Mouse (Mus musculus): ENCODE results near the gene Plpp1. TPM values are rescaled to one million over a fixed set of nuclear protein-coding genes. Genes with fewer than 3 reads are reported as not detected.
A peak's percentile ranks its signal among the peaks of the same experiment; 100 is the strongest.

Gene Plpp1
- total and polyA plus RNA-seq, 3 experiments = 51.5 to 70.0 (median 51.6) TPM

- Histone ChIP-seq H3K36me3 (ENCODE audit: control insufficient read depth, insufficient read depth, low read length) (peaks cover 26% of the 10 kb centered on the region), H3K9ac (ENCODE audit: low read depth, low read length) (peak overlapping the region; percentile 41), H3K79me2 (replicated peaks; ENCODE audit: control insufficient read depth, insufficient read depth, low read length) (peaks cover 5% of the 10 kb centered on the region), H3K27me3 (ENCODE audit: control insufficient read depth, insufficient read depth, low read length) (no peaks in the 10 kb centered on the region), H3K27ac (peak overlapping the region; percentile 38; the same call in 1 of the 2 replicates), H3K4me1 (ENCODE audit: control insufficient read depth, insufficient read depth, low read length) (peaks cover 4% of the 10 kb centered on the region), H3K4me3 (peak overlapping the region; percentile 38)
- WGBS = 60% methylated on average over 7 of the region's 7 CpGs
- TF ChIP-seq POLR2A (IDR thresholded peaks at IDR 0.05; ENCODE audit: insufficient read depth, low read depth, low read length) = no peak
- TF ChIP-seq CTCF (IDR thresholded peaks at IDR 0.05) = no peak
- TF ChIP-seq EP300 (IDR thresholded peaks at IDR 0.05; ENCODE audit: insufficient read depth, low read depth, low read length) = no peak
- DNase-seq = no peak
- intact Hi-C loops (cut with DNase I) = no loop called here
Observed at GRCm38 (mm10) chr13:112803106-112803505, 2.5 kb downstream of the Plpp1 start.

GRCm38 (mm10) chr13:112803661-112804060 is 3.1 kb downstream of the Plpp1 start:
- peaks cover 4% of the 10 kb centered on the region for H3K4me1 ChIP-seq (ENCODE audit: control insufficient read depth, insufficient read depth, low read length)
- intact Hi-C loops (cut with DNase I) = no loop called here
- no peak for DNase-seq
- H3K27me3 ChIP-seq (ENCODE audit: control insufficient read depth, insufficient read depth, low read length) = no peaks in the 10 kb centered on the region
- peaks cover 29% of the 10 kb centered on the region for H3K36me3 ChIP-seq (ENCODE audit: control insufficient read depth, insufficient read depth, low read length)
- peaks cover 5% of the 10 kb centered on the region for H3K79me2 ChIP-seq (replicated peaks; ENCODE audit: control insufficient read depth, insufficient read depth, low read length)
- no peak overlapping the region; the same call in 1 of the 2 replicates for H3K27ac ChIP-seq
- no peak overlapping the region for H3K9ac ChIP-seq (ENCODE audit: low read depth, low read length)
- TF ChIP-seq POLR2A (IDR thresholded peaks at IDR 0.05; ENCODE audit: insufficient read depth, low read depth, low read length) (no peak), EP300 (IDR thresholded peaks at IDR 0.05; ENCODE audit: insufficient read depth, low read depth, low read length) (no peak), CTCF (IDR thresholded peaks at IDR 0.05) (no peak)
- peak overlapping the region; percentile 20; the same call in 1 of the 2 replicates for H3K4me3 ChIP-seq
- 68% methylated on average over 4 of the region's 4 CpGs for WGBS

GRCm38 (mm10) chr13:112805529-112805928 is 4.9 kb downstream of the Plpp1 start:
- 95% methylated on average over 3 of the region's 3 CpGs for WGBS
- H3K9ac ChIP-seq (ENCODE audit: low read depth, low read length) = no peak overlapping the region
- TF ChIP-seq EP300 (IDR thresholded peaks at IDR 0.05; ENCODE audit: insufficient read depth, low read depth, low read length) = no peak
- TF ChIP-seq CTCF (IDR thresholded peaks at IDR 0.05) = no peak
- no peak for TF ChIP-seq POLR2A (IDR thresholded peaks at IDR 0.05; ENCODE audit: insufficient read depth, low read depth, low read length)
- H3K27me3 ChIP-seq (ENCODE audit: control insufficient read depth, insufficient read depth, low read length) = no peaks in the 10 kb centered on the region
- peaks cover 5% of the 10 kb centered on the region for H3K79me2 ChIP-seq (replicated peaks; ENCODE audit: control insufficient read depth, insufficient read depth, low read length)
- DNase-seq = no peak
- peaks cover 44% of the 10 kb centered on the region for H3K36me3 ChIP-seq (ENCODE audit: control insufficient read depth, insufficient read depth, low read length)
- H3K4me3 ChIP-seq = no peak overlapping the region
- no peak overlapping the region for H3K27ac ChIP-seq
- H3K4me1 ChIP-seq (ENCODE audit: control insufficient read depth, insufficient read depth, low read length) = peaks cover 8% of the 10 kb centered on the region
- intact Hi-C loops (cut with DNase I) = no loop called here

DNA sequence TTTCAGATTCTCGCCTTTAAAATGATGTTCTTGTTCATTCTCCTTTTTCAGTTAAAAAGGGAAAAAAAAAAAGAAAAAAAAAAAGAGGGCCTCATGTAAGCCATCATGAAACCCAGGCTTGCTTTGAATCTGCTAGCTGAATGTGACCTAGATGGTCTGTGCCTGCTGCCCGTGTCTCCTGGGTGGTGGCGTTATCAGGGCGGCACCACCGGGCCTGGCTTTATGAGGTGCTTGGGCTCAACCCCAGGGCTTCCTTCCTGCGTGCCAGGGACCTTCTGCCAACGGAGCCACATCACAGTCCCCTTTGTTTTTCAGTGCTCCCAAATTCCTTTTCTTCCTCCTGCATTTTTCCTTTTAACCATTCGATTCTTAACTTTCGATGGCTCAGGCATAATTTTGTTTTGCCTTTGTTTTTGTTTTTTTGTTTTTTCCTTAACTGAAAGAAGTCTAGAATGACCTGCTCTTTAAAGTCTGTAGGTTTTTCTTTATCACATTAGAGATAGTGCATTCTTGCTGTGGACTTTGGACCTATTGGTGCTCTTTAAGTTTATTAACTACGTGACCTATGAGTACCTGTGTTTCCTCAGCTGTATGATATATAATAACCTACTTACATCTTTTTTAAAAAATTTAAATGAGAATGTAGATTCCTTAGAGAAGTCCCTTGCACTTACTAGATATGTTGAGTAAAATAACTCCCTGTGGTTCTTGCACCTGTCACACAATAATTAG is 7.5 kb downstream of the Plpp1 start:
- H3K36me3 ChIP-seq (ENCODE audit: control insufficient read depth, insufficient read depth, low read length) = peaks cover 49% of the 10 kb centered on the region
- no peak for TF ChIP-seq CTCF (IDR thresholded peaks at IDR 0.05)
- no peak for TF ChIP-seq EP300 (IDR thresholded peaks at IDR 0.05; ENCODE audit: insufficient read depth, low read depth, low read length)
- TF ChIP-seq POLR2A (IDR thresholded peaks at IDR 0.05; ENCODE audit: insufficient read depth, low read depth, low read length) = no peak
- H3K27me3 ChIP-seq (ENCODE audit: control insufficient read depth, insufficient read depth, low read length) = no peaks in the 10 kb centered on the region
- no peak overlapping the region for H3K9ac ChIP-seq (ENCODE audit: low read depth, low read length)
- peaks cover 18% of the 10 kb centered on the region for H3K4me1 ChIP-seq (ENCODE audit: control insufficient read depth, insufficient read depth, low read length)
- WGBS = 34% methylated on average over 10 of the region's 10 CpGs
- intact Hi-C loops (cut with DNase I) = no loop called here
- no peak overlapping the region for H3K4me3 ChIP-seq
- peaks cover 7% of the 10 kb centered on the region for H3K79me2 ChIP-seq (replicated peaks; ENCODE audit: control insufficient read depth, insufficient read depth, low read length)
- DNase-seq = peak in 1 of 2 experiments; percentile 45
- no peak overlapping the region; the same call in 1 of the 2 replicates for H3K27ac ChIP-seq

GRCm38 (mm10) chr13:112809504-112810247 is 9.1 kb downstream of the Plpp1 start:
- Histone ChIP-seq H3K79me2 (replicated peaks; ENCODE audit: control insufficient read depth, insufficient read depth, low read length) (peaks cover 10% of the 10 kb centered on the region), H3K36me3 (ENCODE audit: control insufficient read depth, insufficient read depth, low read length) (peaks cover 43% of the 10 kb centered on the region), H3K9ac (ENCODE audit: low read depth, low read length) (no peak overlapping the region), H3K27me3 (ENCODE audit: control insufficient read depth, insufficient read depth, low read length) (no peaks in the 10 kb centered on the region), H3K4me3 (no peak overlapping the region), H3K4me1 (ENCODE audit: control insufficient read depth, insufficient read depth, low read length) (peaks cover 16% of the 10 kb centered on the region), H3K27ac (peak overlapping the region; percentile 52)
- intact Hi-C loops (cut with DNase I) = no loop called here
- TF ChIP-seq POLR2A (IDR thresholded peaks at IDR 0.05; ENCODE audit: insufficient read depth, low read depth, low read length) = no peak
- 36% methylated on average over 7 of the region's 7 CpGs for WGBS
- DNase-seq = no peak

- TF ChIP-seq CTCF (IDR thresholded peaks at IDR 0.05) = no peak
- TF ChIP-seq POLR2A (IDR thresholded peaks at IDR 0.05; ENCODE audit: insufficient read depth, low read depth, low read length) = no peak
- no peak for TF ChIP-seq EP300 (IDR thresholded peaks at IDR 0.05; ENCODE audit: insufficient read depth, low read depth, low read length)
- peaks cover 17% of the 10 kb centered on the region for H3K4me1 ChIP-seq (ENCODE audit: control insufficient read depth, insufficient read depth, low read length)
- H3K27me3 ChIP-seq (ENCODE audit: control insufficient read depth, insufficient read depth, low read length) = no peaks in the 10 kb centered on the region
- no peak for DNase-seq
- intact Hi-C loops (cut with DNase I) = no loop called here
- 0 out of 2 replicates have a peak overlapping the region, but pooled peaks have one; percentile 6 for H3K4me3 ChIP-seq
- 40% methylated on average over 4 of the region's 4 CpGs for WGBS
- H3K79me2 ChIP-seq (replicated peaks; ENCODE audit: control insufficient read depth, insufficient read depth, low read length) = peaks cover 11% of the 10 kb centered on the region
- no peak overlapping the region for H3K9ac ChIP-seq (ENCODE audit: low read depth, low read length)
- peak overlapping the region; percentile 52 for H3K27ac ChIP-seq
- peaks cover 45% of the 10 kb centered on the region for H3K36me3 ChIP-seq (ENCODE audit: control insufficient read depth, insufficient read depth, low read length)
Observed at GRCm38 (mm10) chr13:112810248-112810645, 9.7 kb downstream of the Plpp1 start.
